Mouse (Mus musculus): Measurements from ENCODE around the gene Ksr1.

Ksr1 gene

GRCm38 (mm10) chr11:79148783-79149182 is 2.6 kb upstream of the Ksr1 start:
- intact Hi-C loops (cut with DNase I), result no loop called here

GRCm38 (mm10) chr11:79145283-79146265 is 633 bp downstream of the Ksr1 start:
- intact Hi-C loops (cut with DNase I), result no loop called here

- intact Hi-C loops (cut with DNase I), result no loop called here
Measured at GRCm38 (mm10) chr11:79144741-79145140, 1.5 kb downstream of the Ksr1 start.

GRCm38 (mm10) chr11:79144043-79144591 is 2.1 kb downstream of the Ksr1 start:
- intact Hi-C loops (cut with DNase I), result no loop called here

- intact Hi-C loops (cut with DNase I), result no loop called here
Measured at GRCm38 (mm10) chr11:79143322-79143721, 2.9 kb downstream of the Ksr1 start.

GRCm38 (mm10) chr11:79142381-79142780 is 3.8 kb downstream of the Ksr1 start:
- intact Hi-C loops (cut with DNase I), result no loop called here

GRCm38 (mm10) chr11:79141235-79142109 is 4.7 kb downstream of the Ksr1 start:
- intact Hi-C loops (cut with DNase I), result no loop called here

GRCm38 (mm10) chr11:79140511-79140888 is 5.7 kb downstream of the Ksr1 start:
- intact Hi-C loops (cut with DNase I), result no loop called here

- intact Hi-C loops (cut with DNase I), result no loop called here
Measured at GRCm38 (mm10) chr11:79139878-79140510, 6.2 kb downstream of the Ksr1 start.

GRCm38 (mm10) chr11:79138621-79139020 is 7.6 kb downstream of the Ksr1 start:
- intact Hi-C loops (cut with DNase I), result no loop called here

- intact Hi-C loops (cut with DNase I), result no loop called here
Measured at GRCm38 (mm10) chr11:79137245-79137644, 9.0 kb downstream of the Ksr1 start.

- intact Hi-C loops (cut with DNase I), result no loop called here
Measured at GRCm38 (mm10) chr11:79135685-79136360, 10.4 kb downstream of the Ksr1 start.

GRCm38 (mm10) chr11:79135105-79135503 is 11.1 kb downstream of the Ksr1 start:
- intact Hi-C loops (cut with DNase I), result no loop called here

- intact Hi-C loops (cut with DNase I), result no loop called here
Measured at GRCm38 (mm10) chr11:79134416-79135104, 11.6 kb downstream of the Ksr1 start.

- intact Hi-C loops (cut with DNase I), result no loop called here
Measured at GRCm38 (mm10) chr11:79133961-79134360, 12.2 kb downstream of the Ksr1 start.

- intact Hi-C loops (cut with DNase I), result no loop called here
Measured at GRCm38 (mm10) chr11:79133051-79133450, 13.2 kb downstream of the Ksr1 start.

GRCm38 (mm10) chr11:79131949-79132411 is 14.2 kb downstream of the Ksr1 start:
- intact Hi-C loops (cut with DNase I), result no loop called here

GRCm38 (mm10) chr11:79129388-79130356 is 16.5 kb downstream of the Ksr1 start:
- intact Hi-C loops (cut with DNase I), result no loop called here

GRCm38 (mm10) chr11:79128233-79128632 is 18.0 kb downstream of the Ksr1 start:
- intact Hi-C loops (cut with DNase I), result no loop called here

Data from adrenal gland (tissue).